Mouse (Mus musculus) hindbrain, embryonic 15.5 days (tissue): Measurements from ENCODE around the gene Gm17677. TPM values are rescaled to one million over a fixed set of nuclear protein-coding genes. Genes with fewer than 3 reads are reported as not detected.

ENCODE experiments used
- ATAC-seq: fragments of 200-750 bp; cut with Nextera tagmentation; 2 replicates; pipeline ENCODE4 v1.8.0; 2017; ENCODE audit warnings: low read depth, moderate number of reproducible peaks, moderate TSS enrichment; ENCODE audit not compliant: low FRiP score
- H3K27ac ChIP-seq: fragments of 300-500 bp; sonication (generic); replicated peaks from 2 replicates; pipeline ENCODE4 v1.5.1; 2015; ENCODE audit warnings: mild to moderate bottlenecking, inconsistent platforms
- H3K27me3 ChIP-seq: fragments of 300-500 bp; sonication (generic); 2 replicates; pipeline ENCODE4 v1.6.1; 2015; ENCODE audit warnings: control low read depth, inconsistent platforms
- H3K36me3 ChIP-seq: fragments of 300-500 bp; sonication (generic); 2 replicates; pipeline ENCODE4 v1.6.1; 2015; ENCODE audit warnings: control low read depth, inconsistent platforms
- H3K4me1 ChIP-seq: fragments of 300-500 bp; sonication (generic); replicated peaks from 2 replicates; pipeline ENCODE4 v1.6.1; 2015; ENCODE audit warnings: control low read depth, inconsistent platforms
- H3K4me2 ChIP-seq: fragments of 300-500 bp; sonication (generic); 2 replicates; pipeline ENCODE4 v1.6.1; 2015; ENCODE audit warnings: moderate library complexity, mild to moderate bottlenecking, inconsistent platforms
- H3K4me3 ChIP-seq: fragments of 300-500 bp; sonication (generic); 2 replicates; pipeline ENCODE4 v1.5.1; 2015; ENCODE audit warnings: mild to moderate bottlenecking, inconsistent platforms
- H3K9ac ChIP-seq: fragments of 300-500 bp; sonication (generic); 2 replicates; pipeline ENCODE4 v1.6.1; 2015; ENCODE audit warnings: inconsistent platforms
- H3K9me3 ChIP-seq: fragments of 300-500 bp; sonication (generic); 2 replicates; pipeline ENCODE4 v1.6.1; 2016; ENCODE audit warnings: control low read depth, inconsistent platforms
- WGBS: fragments of 180-500 bp; shearing (Covaris S2); methylation state at CpG from one replicate; pipeline ENCODE4 v1.1.7; 2015; 5-methylcytosine and 5-hydroxymethylcytosine counted together
- polyA plus RNA-seq: library from polyadenylated mRNA; unstranded; fragments of >200 nt; fragmentation: Nextera tagmentation; extraction: Ambion mirVana; gene quantifications from 2 replicates; pipeline ENCODE4 v1.2.1, GENCODE M21; 2015

Gm17677 gene
- polyA plus RNA-seq, result not detected in 2 replicates

GRCm38 (mm10) chr9:35740749-35741148, at the start of gene Gm17677:
Gene Gm17677, plus strand, starts transcription at chr9:35741049.
- no peak for ATAC-seq
- Histone ChIP-seq H3K9ac (no peak within 1 kb of the TSS), H3K4me1 (no peaks in the 10 kb centered on the region), H3K36me3 (no peaks in the 10 kb centered on the region), H3K4me2 (no peak within 1 kb of the TSS), H3K27ac (no peak within 1 kb of the TSS), H3K27me3 (no peaks in the 10 kb centered on the region), H3K4me3 (no peak within 1 kb of the TSS), H3K9me3 (0 out of 2 replicates have a peak, but pooled peaks cover 3% of the 10 kb centered on the region)

GRCm38 (mm10) chr9:35691924-35692323, 48.9 kb upstream of the Gm17677 start:
- Histone ChIP-seq H3K4me1 (no peaks in the 10 kb centered on the region), H3K9ac (no peak overlapping the region), H3K27me3 (no peaks in the 10 kb centered on the region), H3K36me3 (no peaks in the 10 kb centered on the region), H3K4me3 (no peak overlapping the region), H3K4me2 (no peak overlapping the region), H3K27ac (no peak overlapping the region), H3K9me3 (no peaks in the 10 kb centered on the region)
- ATAC-seq, result no peak

DNA sequence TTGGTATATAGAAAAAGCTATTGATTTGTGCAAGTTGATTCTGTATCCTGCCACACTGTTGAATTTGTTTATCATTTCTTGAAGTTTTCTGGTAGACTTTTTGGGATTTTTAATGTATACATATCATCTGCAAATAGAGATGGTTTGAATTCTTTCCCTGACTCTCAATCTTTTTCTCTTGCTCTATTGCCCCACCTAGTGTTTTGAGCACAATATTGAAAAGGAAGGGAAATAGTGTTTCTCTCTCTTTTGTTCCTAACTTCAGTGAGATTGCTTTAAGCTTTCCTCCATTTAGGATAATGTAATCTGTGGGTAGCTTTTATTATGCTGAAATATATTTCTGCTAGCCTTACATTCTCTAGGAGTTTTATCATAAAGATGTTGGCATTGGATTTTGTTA, 33.6 kb upstream of the Gm17677 start:
- ATAC-seq, result no peak
- H3K36me3 ChIP-seq, result no peaks in the 10 kb centered on the region
- H3K27me3 ChIP-seq, result no peaks in the 10 kb centered on the region
- no peaks in the 10 kb centered on the region for H3K9me3 ChIP-seq
- no peaks in the 10 kb centered on the region for H3K4me1 ChIP-seq
- H3K4me3 ChIP-seq, result no peak overlapping the region
- no peak overlapping the region for H3K9ac ChIP-seq
- H3K4me2 ChIP-seq, result no peak overlapping the region
- H3K27ac ChIP-seq, result no peak overlapping the region

GRCm38 (mm10) chr9:35756843-35757242, 16.0 kb downstream of the Gm17677 start:
- no peaks in the 10 kb centered on the region for H3K4me1 ChIP-seq
- no peak for ATAC-seq
- no peak overlapping the region for H3K4me2 ChIP-seq
- no peak overlapping the region for H3K9ac ChIP-seq
- H3K9me3 ChIP-seq, result no peaks in the 10 kb centered on the region
- H3K4me3 ChIP-seq, result no peak overlapping the region
- no peaks in the 10 kb centered on the region for H3K36me3 ChIP-seq
- no peaks in the 10 kb centered on the region for H3K27me3 ChIP-seq
- no peak overlapping the region for H3K27ac ChIP-seq

- H3K9ac ChIP-seq, result no peak within 1 kb of the TSS
- H3K27me3 ChIP-seq, result no peaks in the 10 kb centered on the region
- 67% methylated on average over 3 of the region's 3 CpGs for WGBS
- H3K9me3 ChIP-seq, result peaks cover 8% of the 10 kb centered on the region
- no peak within 1 kb of the TSS for H3K4me2 ChIP-seq
- no peak within 1 kb of the TSS for H3K4me3 ChIP-seq
- no peaks in the 10 kb centered on the region for H3K36me3 ChIP-seq
- H3K4me1 ChIP-seq, result no peaks in the 10 kb centered on the region
- H3K27ac ChIP-seq, result no peak within 1 kb of the TSS
- ATAC-seq, result no peak
Observed at GRCm38 (mm10) chr9:35778009-35778408, 37.2 kb downstream of the Gm17677 start, which contains the start of gene Gm17727. Gene Gm17727, minus strand, starts transcription at chr9:35778109.

GRCm38 (mm10) chr9:35790001-35790400, 49.2 kb downstream of the Gm17677 start, which contains the start of the genes Gm27235 and D730048I06Rik:
Gene Gm27235, minus strand, starts transcription at chr9:35790101.
Gene D730048I06Rik, minus strand, starts transcription at chr9:35790112.
- Histone ChIP-seq H3K9ac (no peak within 1 kb of the TSS), H3K4me2 (no peak within 1 kb of the TSS), H3K4me1 (no peaks in the 10 kb centered on the region), H3K4me3 (no peak within 1 kb of the TSS), H3K27me3 (no peaks in the 10 kb centered on the region), H3K27ac (no peak within 1 kb of the TSS), H3K36me3 (no peaks in the 10 kb centered on the region), H3K9me3 (no peaks in the 10 kb centered on the region; the same call in 1 of the 2 replicates)
- 90% methylated on average over 3 of the region's 3 CpGs for WGBS
- no peak for ATAC-seq

Other genes with a start within 250 kb of the Gm17677 start
- not detected in 2 replicates for gene Gm1113, start 222.8 kb upstream of the Gm17677 start, polyA plus RNA-seq
- gene Ddx25, start 182.5 kb upstream of the Gm17677 start, polyA plus RNA-seq, result 26.4 and 28.7 TPM in 2 replicates
- 15.6 and 16.6 TPM in 2 replicates for gene Pus3, start 182.5 kb upstream of the Gm17677 start, polyA plus RNA-seq
- gene Pate2, start 170.8 kb upstream of the Gm17677 start, polyA plus RNA-seq, result 0.94 and 0.97 TPM in 2 replicates
- gene Hyls1, start 170.7 kb upstream of the Gm17677 start, polyA plus RNA-seq, result 15.3 and 16.2 TPM in 2 replicates
- not detected in 2 replicates for gene Pate4, start 129.1 kb upstream of the Gm17677 start, polyA plus RNA-seq
- gene Pate3, start 92.8 kb upstream of the Gm17677 start, polyA plus RNA-seq, result not detected in 2 replicates
- 0.09 TPM in 1 of 2 replicates, not detected in the other for gene Pate1, start 53.7 kb upstream of the Gm17677 start, polyA plus RNA-seq
- not detected in 2 replicates for gene Gm17727, start 37.1 kb downstream of the Gm17677 start, polyA plus RNA-seq
- not detected in 2 replicates for gene Gm27235, start 49.1 kb downstream of the Gm17677 start, polyA plus RNA-seq
- gene D730048I06Rik, start 49.1 kb downstream of the Gm17677 start, polyA plus RNA-seq, result not detected in 2 replicates
- gene 9230110F15Rik, start 103.1 kb downstream of the Gm17677 start, polyA plus RNA-seq, result not detected in 2 replicates
- gene 9230113P08Rik, start 167.4 kb downstream of the Gm17677 start, polyA plus RNA-seq, result not detected in 2 replicates